Comparison of ENCODE assay signal across 20 mouse cellular contexts in the genomic region with DNA sequence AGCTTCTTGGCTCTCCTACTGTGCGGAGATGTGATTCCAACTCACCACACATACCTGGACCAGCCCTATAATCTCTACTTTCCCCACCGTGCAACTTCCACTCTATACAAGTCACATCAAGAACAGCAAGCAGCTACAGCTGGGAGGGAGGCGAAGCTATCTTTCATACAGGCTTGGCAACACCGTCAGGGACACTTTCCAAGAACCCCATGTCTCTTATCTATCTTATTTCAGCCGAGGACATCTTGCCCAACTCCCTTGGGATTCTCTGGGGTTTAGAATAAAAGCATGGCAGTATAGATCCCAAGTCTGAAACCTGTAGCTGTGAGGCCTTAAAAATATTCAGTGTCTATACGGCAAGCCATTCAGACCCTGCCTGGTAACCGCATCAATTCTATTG.
"Had no signal": no experiment of that assay in that cellular context is flagged by ENCODE, and none has a peak within 500 bp of the region (broad histone marks: within the 10 kb centered on the region; RNA-seq: fewer than 3 reads in every experiment).

No protein-coding gene starts in this region.

- H3K4me3 ChIP-seq: kidney, embryonic 15.5 days; left cerebral cortex, adult 2 months; limb, embryonic 12.5 days; limb, embryonic 15.5 days; midbrain, embryonic 12.5 days; midbrain, embryonic 15.5 days; neural tube, embryonic 12.5 days; neural tube, embryonic 15.5 days had no signal

- H3K27ac ChIP-seq: kidney, embryonic 15.5 days; left cerebral cortex, adult 2 months; limb, embryonic 12.5 days; limb, embryonic 15.5 days; liver, embryonic 14.5 days; macrophage; midbrain, embryonic 12.5 days; midbrain, embryonic 15.5 days; neural tube, embryonic 12.5 days; neural tube, embryonic 15.5 days; stomach, postnatal 0 days had no signal

- DNase-seq: kidney, adult 8-10 months; kidney, postnatal 10 days; kidney, postnatal 36 days; layer of hippocampus, postnatal 36 days; left cerebral cortex, postnatal 4 days; liver, postnatal 0 days; lung, embryonic 14.5 days; thymus, adult 18-20 months; thymus, postnatal 36 days had no signal
